Mouse (Mus musculus) myocyte (in vitro differentiated cells): Measurements from ENCODE around the gene Igfbp2.

Experiments used
- MAX ChIP-seq: IDR thresholded peaks from one replicate; pipeline ENCODE4 v1.6.1; 2011; ENCODE audit warnings: low read depth, mild to moderate bottlenecking, control low read depth
- POLR2A ChIP-seq: IDR thresholded peaks from one replicate; pipeline ENCODE4 v1.6.1; 2011; ENCODE audit warnings: low read depth, mild to moderate bottlenecking, control low read depth, moderate library complexity; ENCODE audit not compliant: insufficient read length

GRCm38 (mm10) chr1:72853759-72854158, 29.5 kb downstream of the Igfbp2 start:
- no peak for TF ChIP-seq POLR2A
- TF ChIP-seq MAX, result no peak
